Mouse (Mus musculus): Measurements from ENCODE around the gene Adam23. TPM values are rescaled to one million over a fixed set of nuclear protein-coding genes. Genes with fewer than 3 reads are reported as not detected.

The Adam23 gene
- polyA plus RNA-seq, 1 experiment from 2014 or later: 3.1 TPM

GRCm38 (mm10) chr1:63446047-63446704 lies 485 bp downstream of the Adam23 start:
- peak; percentile 67 for DNase-seq (ENCODE audit: low spot score)
- Histone ChIP-seq H3K4me1 (peaks cover 15% of the 10 kb centered on the region), H3K4me3 (peak overlapping the region; percentile 88), H3K9me3 (replicated peaks) (no peaks in the 10 kb centered on the region), H3K36me3 (no peaks in the 10 kb centered on the region), H3K27ac (peak overlapping the region; percentile 86), H3K27me3 (ENCODE audit: low read depth, poor library complexity, severe bottlenecking) (peaks cover 46% of the 10 kb centered on the region)
- under 1% methylated on average over 68 of the region's 68 CpGs for WGBS

DNA sequence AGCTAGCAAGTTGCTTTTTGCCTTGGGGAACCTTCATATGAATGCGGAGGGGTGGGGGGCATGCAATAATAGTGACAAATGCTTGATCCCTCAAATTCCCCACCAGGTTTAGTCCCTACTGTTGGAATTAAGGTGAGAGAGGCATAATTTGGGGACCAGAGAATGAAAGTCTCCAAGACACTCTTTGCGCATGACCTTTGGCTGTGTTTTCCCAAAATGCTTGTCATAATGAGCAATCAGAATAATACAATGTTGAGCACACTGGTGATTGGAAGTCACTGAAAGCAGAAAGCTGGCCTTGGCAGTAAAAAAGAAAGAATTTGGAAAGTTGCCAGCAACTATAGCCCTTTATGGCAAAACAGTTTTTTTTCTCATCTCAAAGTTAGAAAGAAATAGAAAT lies 1.0 kb downstream of the Adam23 start:
- no peak for DNase-seq (ENCODE audit: low spot score)
- peaks cover 46% of the 10 kb centered on the region for H3K27me3 ChIP-seq (ENCODE audit: low read depth, poor library complexity, severe bottlenecking)
- no peak overlapping the region for H3K27ac ChIP-seq

GRCm38 (mm10) chr1:63450091-63450490 lies 4.4 kb downstream of the Adam23 start:
- H3K36me3 ChIP-seq: no peaks in the 10 kb centered on the region
- 87% methylated on average over 4 of the region's 4 CpGs for WGBS
- H3K27me3 ChIP-seq (ENCODE audit: low read depth, poor library complexity, severe bottlenecking): peaks cover 36% of the 10 kb centered on the region
- H3K27ac ChIP-seq: no peak overlapping the region
- H3K4me1 ChIP-seq: peaks cover 22% of the 10 kb centered on the region
- H3K4me3 ChIP-seq: no peak overlapping the region
- no peak for DNase-seq (ENCODE audit: low spot score)
- no peaks in the 10 kb centered on the region for H3K9me3 ChIP-seq (replicated peaks)

More for the DNA sequence above, 1.0 kb downstream of the Adam23 start:
- Histone ChIP-seq H3K36me3 (no peaks in the 10 kb centered on the region), H3K4me3 (peak overlapping the region; percentile 88), H3K4me1 (peaks cover 15% of the 10 kb centered on the region), H3K9me3 (replicated peaks) (no peaks in the 10 kb centered on the region)
- WGBS: 71% methylated on average over 2 of the region's 2 CpGs

DNA sequence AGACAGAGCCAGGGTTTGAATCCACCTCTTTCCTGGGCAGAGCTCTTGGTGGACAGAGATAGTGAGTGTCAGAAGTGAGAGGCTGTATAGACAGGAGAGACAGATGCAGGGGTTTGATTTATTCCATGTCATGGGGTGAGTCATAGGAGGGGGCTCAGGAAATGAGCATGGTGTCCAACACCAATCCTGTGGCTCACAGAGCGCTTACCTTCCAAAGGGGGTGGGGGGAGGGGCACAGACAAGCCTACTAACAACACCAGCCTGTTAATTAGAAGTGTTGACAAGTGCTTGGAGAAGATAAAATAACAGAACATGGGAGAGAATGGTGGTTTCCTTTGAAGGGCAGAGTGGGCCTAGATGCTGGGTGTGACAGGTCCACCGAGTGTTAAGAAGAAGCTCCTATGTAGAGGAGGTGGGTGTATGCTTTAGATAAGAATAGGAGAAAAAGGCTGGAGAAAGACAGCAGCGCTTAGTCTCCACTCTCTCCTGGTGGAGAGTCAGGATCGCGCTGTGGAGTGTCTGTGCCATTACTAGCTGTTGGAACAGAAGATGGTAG lies 7.7 kb downstream of the Adam23 start:
- no peak for DNase-seq (ENCODE audit: low spot score)
- Histone ChIP-seq H3K27me3 (ENCODE audit: low read depth, poor library complexity, severe bottlenecking) (0 out of 2 replicates have a peak, but pooled peaks cover 4% of the 10 kb centered on the region), H3K9me3 (replicated peaks) (no peaks in the 10 kb centered on the region), H3K36me3 (no peaks in the 10 kb centered on the region), H3K4me3 (no peak overlapping the region), H3K4me1 (peaks cover 12% of the 10 kb centered on the region), H3K27ac (no peak overlapping the region)
- 59% methylated on average over 5 of the region's 5 CpGs for WGBS

GRCm38 (mm10) chr1:63457801-63458519 lies 12.3 kb downstream of the Adam23 start:
- Histone ChIP-seq H3K4me3 (no peak overlapping the region), H3K36me3 (no peaks in the 10 kb centered on the region), H3K4me1 (peaks cover 13% of the 10 kb centered on the region), H3K27ac (no peak overlapping the region), H3K27me3 (ENCODE audit: low read depth, poor library complexity, severe bottlenecking) (no peaks in the 10 kb centered on the region), H3K9me3 (replicated peaks) (no peaks in the 10 kb centered on the region)
- 81% methylated on average over 8 of the region's 8 CpGs for WGBS
- DNase-seq (ENCODE audit: low spot score): no peak

- 87% methylated on average over 3 of the region's 3 CpGs for WGBS
- Histone ChIP-seq H3K9me3 (replicated peaks) (no peaks in the 10 kb centered on the region), H3K4me3 (no peak overlapping the region), H3K27ac (no peak overlapping the region), H3K36me3 (no peaks in the 10 kb centered on the region), H3K4me1 (peaks cover 6% of the 10 kb centered on the region), H3K27me3 (ENCODE audit: low read depth, poor library complexity, severe bottlenecking) (no peaks in the 10 kb centered on the region)
- DNase-seq (ENCODE audit: low spot score): no peak
Observed at GRCm38 (mm10) chr1:63459151-63459550, 13.5 kb downstream of the Adam23 start.

DNA sequence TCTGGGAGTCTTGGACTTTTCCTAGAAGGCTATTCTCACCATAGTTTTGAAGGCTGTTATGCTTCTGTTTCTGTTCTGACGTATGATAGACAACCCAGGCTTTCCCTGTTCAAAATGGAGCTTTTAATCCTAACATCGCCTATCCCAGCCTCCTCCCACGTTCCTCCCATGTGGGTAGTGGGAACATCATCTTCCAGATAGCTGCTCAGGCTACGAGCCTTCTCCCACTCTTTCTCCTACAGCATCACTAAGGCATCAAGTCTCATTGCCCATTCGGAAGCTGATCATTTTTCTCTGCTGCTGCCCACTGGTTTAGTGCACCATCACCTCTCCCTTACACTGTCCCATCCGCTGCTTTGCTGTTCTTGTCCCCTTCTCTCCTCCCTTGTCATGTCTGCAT lies 14.2 kb downstream of the Adam23 start:
- no peaks in the 10 kb centered on the region for H3K9me3 ChIP-seq (replicated peaks)
- 87% methylated on average over 6 of the region's 6 CpGs for WGBS
- H3K27ac ChIP-seq: no peak overlapping the region
- H3K4me3 ChIP-seq: no peak overlapping the region
- DNase-seq (ENCODE audit: low spot score): no peak
- peaks cover 14% of the 10 kb centered on the region for H3K4me1 ChIP-seq
- H3K36me3 ChIP-seq: no peaks in the 10 kb centered on the region
- no peaks in the 10 kb centered on the region for H3K27me3 ChIP-seq (ENCODE audit: low read depth, poor library complexity, severe bottlenecking)

- Histone ChIP-seq H3K27ac (no peak overlapping the region), H3K36me3 (no peaks in the 10 kb centered on the region), H3K4me3 (no peak overlapping the region), H3K9me3 (replicated peaks) (no peaks in the 10 kb centered on the region), H3K27me3 (ENCODE audit: low read depth, poor library complexity, severe bottlenecking) (no peaks in the 10 kb centered on the region), H3K4me1 (peaks cover 10% of the 10 kb centered on the region)
- no peak for DNase-seq (ENCODE audit: low spot score)
- 42% methylated on average over 1 of the region's 1 CpGs for WGBS
Observed at GRCm38 (mm10) chr1:63464441-63464840, 18.8 kb downstream of the Adam23 start.

- no peaks in the 10 kb centered on the region for H3K36me3 ChIP-seq
- H3K27me3 ChIP-seq (ENCODE audit: low read depth, poor library complexity, severe bottlenecking): no peaks in the 10 kb centered on the region
- no peak overlapping the region for H3K27ac ChIP-seq
- H3K9me3 ChIP-seq (replicated peaks): no peaks in the 10 kb centered on the region
- WGBS: 67% methylated on average over 2 of the region's 2 CpGs
- H3K4me3 ChIP-seq: no peak overlapping the region
- no peaks in the 10 kb centered on the region for H3K4me1 ChIP-seq
- no peak for DNase-seq (ENCODE audit: low spot score)
Observed at GRCm38 (mm10) chr1:63473272-63473671, 27.6 kb downstream of the Adam23 start.

GRCm38 (mm10) chr1:63473696-63474095 lies 28.0 kb downstream of the Adam23 start:
- Histone ChIP-seq H3K27me3 (ENCODE audit: low read depth, poor library complexity, severe bottlenecking) (no peaks in the 10 kb centered on the region), H3K9me3 (replicated peaks) (no peaks in the 10 kb centered on the region), H3K27ac (no peak overlapping the region), H3K4me1 (no peaks in the 10 kb centered on the region), H3K36me3 (no peaks in the 10 kb centered on the region), H3K4me3 (no peak overlapping the region)
- DNase-seq (ENCODE audit: low spot score): no peak
- 49% methylated on average over 8 of the region's 8 CpGs for WGBS

- no peaks in the 10 kb centered on the region for H3K27me3 ChIP-seq (ENCODE audit: low read depth, poor library complexity, severe bottlenecking)
- no peaks in the 10 kb centered on the region for H3K36me3 ChIP-seq
- DNase-seq (ENCODE audit: low spot score): no peak
- no peak overlapping the region for H3K4me3 ChIP-seq
- 92% methylated on average over 5 of the region's 5 CpGs for WGBS
- H3K9me3 ChIP-seq (replicated peaks): no peaks in the 10 kb centered on the region
- no peak overlapping the region for H3K27ac ChIP-seq
- H3K4me1 ChIP-seq: no peaks in the 10 kb centered on the region
Observed at GRCm38 (mm10) chr1:63478946-63479345, 33.3 kb downstream of the Adam23 start.

DNA sequence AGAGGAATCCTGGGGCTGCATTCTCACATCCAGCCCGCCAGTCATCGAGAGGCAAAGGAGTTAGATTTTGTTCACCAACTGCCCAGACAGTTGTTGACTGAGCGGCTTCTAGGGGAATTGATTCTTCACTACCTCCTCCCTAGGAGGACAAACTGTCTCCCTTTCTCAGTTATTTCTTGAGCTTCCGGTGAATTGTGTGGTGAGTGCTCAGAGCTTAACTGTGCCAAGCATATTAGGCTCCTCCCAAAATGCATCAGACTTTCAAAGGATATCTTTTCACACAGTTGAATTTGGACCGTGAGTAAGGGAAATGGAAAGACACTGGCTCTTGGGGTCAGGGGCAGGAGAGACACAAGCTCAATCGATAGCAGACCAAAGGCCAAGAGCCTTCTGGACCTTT lies 39.0 kb downstream of the Adam23 start:
- H3K4me1 ChIP-seq: no peaks in the 10 kb centered on the region
- 96% methylated on average over 6 of the region's 6 CpGs for WGBS
- no peak for DNase-seq (ENCODE audit: low spot score)

GRCm38 (mm10) chr1:63486646-63487045 lies 41.0 kb downstream of the Adam23 start:
- H3K27ac ChIP-seq: no peak overlapping the region
- no peaks in the 10 kb centered on the region for H3K4me1 ChIP-seq
- DNase-seq (ENCODE audit: low spot score): no peak
- WGBS: 93% methylated on average over 2 of the region's 2 CpGs
- no peaks in the 10 kb centered on the region for H3K36me3 ChIP-seq
- H3K27me3 ChIP-seq (ENCODE audit: low read depth, poor library complexity, severe bottlenecking): no peaks in the 10 kb centered on the region
- H3K9me3 ChIP-seq (replicated peaks): no peaks in the 10 kb centered on the region
- no peak overlapping the region for H3K4me3 ChIP-seq

More for the DNA sequence above, 39.0 kb downstream of the Adam23 start:
- H3K27me3 ChIP-seq (ENCODE audit: low read depth, poor library complexity, severe bottlenecking): no peaks in the 10 kb centered on the region
- H3K36me3 ChIP-seq: no peaks in the 10 kb centered on the region
- no peaks in the 10 kb centered on the region for H3K9me3 ChIP-seq (replicated peaks)
- H3K27ac ChIP-seq: no peak overlapping the region
- no peak overlapping the region for H3K4me3 ChIP-seq
